Mouse (Mus musculus) CH12.LX (cell line): ENCODE measurements around the gene Agrp.

Experiments
- CTCF ChIP-seq, 2 experiments: IDR thresholded peaks in 1 of 2; conservative IDR thresholded peaks in 1 of 2; 2 replicates each; pipeline ENCODE4 v1.5.1; 2011 to 2012; ENCODE audit warnings: low read depth in 2 of 2, low read length in 2 of 2, improper control_type of control experiment in 1 of 2, inconsistent platforms in 1 of 2, mild to moderate bottlenecking in 1 of 2, moderate library complexity in 1 of 2
- ETS1 ChIP-seq: conservative IDR thresholded peaks from 2 replicates; pipeline ENCODE4 v1.6.1; 2012; ENCODE audit warnings: low read depth, mild to moderate bottlenecking, inconsistent platforms, low read length, improper control_type of control experiment, moderate library complexity
- POLR2A ChIP-seq: IDR thresholded peaks from 2 replicates; pipeline ENCODE4 v1.6.1; 2011; ENCODE audit warnings: low read depth, mild to moderate bottlenecking, improper control_type of control experiment, low read length

- TF ChIP-seq POLR2A, result no peak
- TF ChIP-seq CTCF (conservative IDR thresholded peaks at IDR 0.05 in 1 of 2, IDR thresholded peaks at IDR 0.05 in 1 of 2; ENCODE audit: low read depth in 2 of 2, low read length in 2 of 2), result no peak
- TF ChIP-seq ETS1, result no peak
Measured at GRCm38 (mm10) chr8:105634771-105635458, 2.3 kb downstream of the Agrp start.
